Mouse (Mus musculus) embryo, embryonic 11 days (tissue): Measurements from ENCODE around the gene BC067074.
"Not testable (repeated sequence)": the region's sequence is repeated elsewhere in the genome, so short reads cannot be mapped to it uniquely, and the experiment has no call there.

Experiments used
- DNase-seq: peaks from one replicate; pipeline ENCODE4 v3.0.0-alpha.2; 2015

The BC067074 gene

DNA sequence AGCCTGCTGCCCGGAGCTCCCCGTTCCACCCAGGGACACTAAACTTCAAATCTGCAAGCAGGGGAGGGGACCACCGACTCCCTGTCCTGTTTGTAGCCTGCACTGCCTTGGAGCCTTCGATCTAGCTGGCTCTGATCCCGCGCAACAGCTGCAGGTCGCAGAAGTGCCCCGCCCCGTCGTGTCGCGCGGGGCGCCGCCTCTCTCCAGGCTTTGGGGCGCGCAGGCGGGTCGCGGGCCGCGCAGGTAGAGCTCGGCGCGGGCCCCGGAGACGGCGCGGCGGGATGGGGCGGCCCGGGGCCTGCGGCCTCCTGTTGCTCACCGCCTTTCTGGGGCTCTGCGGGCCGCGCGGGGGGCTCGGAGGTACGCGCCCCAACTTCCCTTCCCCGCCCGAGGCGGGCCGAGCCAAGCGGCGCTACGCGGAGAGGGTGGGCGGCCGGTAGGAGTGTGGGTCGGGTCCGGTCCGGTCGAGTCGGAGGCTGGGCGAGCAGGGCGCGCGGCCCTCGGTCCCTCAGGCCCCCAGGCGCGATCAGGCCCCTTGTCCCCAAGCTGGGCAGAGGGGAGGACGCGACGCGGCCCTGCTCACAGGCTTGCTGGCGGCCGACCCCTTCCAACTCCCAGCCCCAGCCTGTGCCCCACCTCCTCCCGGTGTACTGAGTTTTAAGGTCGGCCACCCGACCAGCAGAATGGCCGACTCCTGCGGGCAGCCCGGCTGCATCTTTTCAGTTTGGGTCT, at the start of gene BC067074:
TSS of gene BC067074 (plus strand) at position 185 of the 732 bp plus-strand sequence.
- peak; percentile 82 for DNase-seq

DNA sequence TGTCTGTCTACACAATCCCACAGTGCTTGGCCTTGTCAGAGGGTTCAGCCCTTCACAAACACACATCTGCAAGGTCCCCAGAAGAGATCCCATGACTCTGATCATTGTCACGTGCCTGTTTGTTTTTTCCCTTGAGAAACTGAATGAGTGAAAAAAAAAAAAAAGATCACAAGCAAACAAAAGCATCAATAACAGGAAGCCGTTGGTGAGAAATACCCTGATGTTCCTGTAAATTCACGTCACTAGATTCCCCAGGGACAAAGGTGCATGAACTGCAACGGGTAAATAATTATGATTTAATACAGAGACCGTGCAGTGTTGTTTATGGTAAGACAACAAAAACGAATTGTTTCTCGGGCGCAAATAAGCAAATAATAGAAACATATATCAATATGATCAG, 47.9 kb upstream of the BC067074 start:
- no peak for DNase-seq

DNA sequence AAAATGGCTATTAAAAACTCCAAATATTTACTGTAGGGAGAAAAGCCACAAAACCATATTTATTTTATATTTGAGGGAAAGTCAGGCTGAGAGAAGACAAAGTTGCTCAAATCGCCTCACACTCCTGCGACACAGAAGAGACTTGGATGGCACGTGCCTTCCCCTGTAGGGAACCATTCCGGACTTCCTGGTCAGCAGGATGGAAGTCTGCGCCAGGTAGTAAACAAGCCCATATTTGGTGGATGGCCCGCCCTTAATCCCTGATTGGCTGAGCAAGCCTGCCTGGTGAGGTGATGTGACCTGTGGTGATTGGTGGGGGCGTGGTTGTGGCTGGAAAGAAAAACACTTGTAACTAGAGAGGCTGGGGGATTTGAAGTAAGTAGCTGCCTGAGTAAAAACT, 40.4 kb upstream of the BC067074 start:
- DNase-seq = not testable (repeated sequence)

DNA sequence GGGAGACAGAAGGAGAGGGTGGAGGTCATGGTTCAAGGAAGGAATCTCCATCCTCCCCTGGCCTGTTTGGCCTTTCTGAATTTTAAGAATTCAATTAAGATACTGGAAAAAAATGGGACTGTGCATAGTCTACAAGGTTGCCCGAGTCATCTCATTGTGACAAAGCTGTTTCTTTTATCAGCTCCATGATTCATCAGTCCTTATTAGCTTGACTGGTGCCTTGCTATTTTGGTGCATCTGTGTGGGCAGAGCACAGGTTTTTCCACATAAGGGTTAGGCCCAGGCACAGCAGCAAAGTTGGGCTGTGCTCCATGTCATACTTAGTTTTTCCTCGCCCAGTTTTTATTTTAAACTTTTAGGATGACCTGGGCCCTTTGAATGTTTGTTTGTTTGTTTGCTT, 36.2 kb upstream of the BC067074 start:
- DNase-seq = no peak

DNA sequence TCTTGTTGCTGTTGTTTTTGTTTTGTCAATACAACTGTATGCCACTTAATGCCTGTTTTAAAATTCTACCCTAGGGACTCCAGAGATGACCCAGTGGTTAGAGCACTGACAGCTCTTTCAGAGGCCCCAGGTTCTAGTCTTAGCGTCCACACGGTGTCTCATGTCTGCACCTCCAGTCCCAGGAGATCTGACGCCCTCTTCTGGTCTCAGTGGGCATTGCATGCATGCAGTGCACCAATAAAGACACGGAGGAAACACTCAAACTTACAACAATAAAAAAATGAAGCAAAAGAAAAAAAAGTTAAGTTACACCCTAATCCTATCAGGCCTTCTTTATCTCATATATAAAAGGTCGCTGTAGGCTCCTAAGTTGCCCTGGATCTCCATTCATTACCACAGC, 35.8 kb upstream of the BC067074 start:
- no peak for DNase-seq

DNA sequence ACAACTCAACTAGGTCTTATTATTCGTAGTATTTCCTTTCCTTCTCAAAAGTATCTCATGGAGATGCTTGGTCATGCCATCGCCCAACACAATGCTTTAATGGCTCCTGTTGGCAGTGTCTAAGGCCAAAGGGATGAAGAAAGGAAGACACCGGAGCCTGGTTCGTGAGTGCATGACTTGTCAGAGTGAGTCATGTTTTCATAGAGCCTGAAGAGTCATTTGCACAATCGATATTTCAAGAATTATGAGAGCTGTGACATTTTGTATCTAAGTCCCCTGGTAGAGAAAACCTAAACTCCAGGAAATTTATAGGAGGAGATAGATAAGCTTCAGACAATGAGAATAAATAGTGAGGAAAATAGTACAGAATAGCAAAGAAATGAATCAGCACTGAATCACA, 33.7 kb upstream of the BC067074 start:
- DNase-seq = no peak

DNA sequence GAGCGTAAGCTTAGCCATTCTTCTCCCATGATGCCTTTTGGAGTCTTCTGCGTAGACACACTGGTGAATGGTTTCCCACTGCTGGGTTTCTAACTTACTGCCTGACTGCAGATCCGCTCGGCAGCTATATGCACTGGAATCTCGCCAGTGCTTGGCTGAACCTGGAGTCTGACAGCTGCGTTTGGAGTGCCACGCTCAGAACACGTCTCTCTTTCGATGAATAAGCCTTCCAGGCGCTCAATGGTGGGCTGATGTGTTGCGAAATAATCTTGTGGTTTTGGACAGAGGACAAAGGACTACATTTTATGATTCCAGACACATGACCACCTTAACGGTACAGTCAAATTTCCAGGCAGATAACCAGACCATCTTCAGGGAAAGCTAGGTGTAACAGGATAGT, 30.1 kb upstream of the BC067074 start:
- no peak for DNase-seq

DNA sequence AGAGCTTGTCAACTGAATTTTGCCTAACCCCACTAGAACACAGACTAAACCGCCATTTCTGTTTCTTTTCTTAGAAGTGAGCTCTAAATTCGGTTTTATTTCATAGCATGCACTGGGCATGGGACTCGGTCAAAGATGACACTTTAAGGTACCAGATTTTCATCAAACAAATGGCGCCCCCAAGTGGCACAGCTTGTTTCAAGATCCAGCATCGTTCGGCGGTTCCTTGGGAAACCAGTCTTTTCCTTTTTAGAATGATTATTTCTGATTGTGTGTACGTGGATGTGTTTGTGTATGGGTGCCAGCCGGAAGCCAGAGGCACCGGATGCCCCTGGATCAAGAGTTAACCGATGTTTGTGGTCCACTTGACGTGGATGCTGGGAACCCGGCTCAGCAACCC, 27.7 kb upstream of the BC067074 start:
- DNase-seq = peak; percentile 86

DNA sequence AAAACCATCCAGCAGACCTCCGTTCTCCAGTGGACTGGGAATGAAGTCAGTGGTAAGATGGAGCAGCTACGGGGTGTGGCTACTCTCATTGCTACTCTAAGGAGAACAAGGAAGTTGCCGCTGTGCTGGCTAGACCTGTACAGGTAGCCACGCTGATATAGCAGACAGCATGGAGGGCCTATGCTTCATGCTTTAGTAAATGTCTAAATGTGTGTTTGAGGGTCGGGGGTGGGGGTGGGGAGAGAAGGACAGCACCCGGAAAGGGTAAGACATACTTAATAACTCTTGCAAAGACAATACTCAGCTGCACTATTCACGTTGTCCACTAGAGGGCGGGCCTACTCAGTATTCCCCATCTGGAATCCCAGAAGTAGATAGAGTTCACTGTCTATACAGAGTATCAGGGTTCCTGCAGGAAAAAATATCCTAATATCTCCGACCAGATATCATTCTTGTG, 26.4 kb upstream of the BC067074 start:
- peak; percentile 81 for DNase-seq

DNA sequence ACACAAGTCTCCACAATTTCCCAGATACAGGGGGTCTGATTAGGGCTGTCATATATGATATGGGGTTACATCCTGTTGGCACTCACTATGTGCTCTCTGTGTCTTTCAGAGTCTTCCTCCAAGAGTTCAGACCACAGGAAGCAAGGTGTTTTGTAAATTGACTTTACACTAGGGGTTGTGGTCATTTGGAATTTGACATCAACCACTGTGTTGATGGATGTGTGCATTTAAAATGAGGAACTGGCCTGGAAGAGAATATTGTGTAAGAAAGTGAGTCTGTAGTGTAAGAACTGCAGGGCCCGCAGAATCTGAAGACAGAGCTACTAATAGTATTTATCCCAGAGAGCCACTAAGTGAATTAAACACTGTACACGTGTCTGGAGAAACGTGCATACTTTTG, 25.8 kb upstream of the BC067074 start:
- DNase-seq = no peak

DNA sequence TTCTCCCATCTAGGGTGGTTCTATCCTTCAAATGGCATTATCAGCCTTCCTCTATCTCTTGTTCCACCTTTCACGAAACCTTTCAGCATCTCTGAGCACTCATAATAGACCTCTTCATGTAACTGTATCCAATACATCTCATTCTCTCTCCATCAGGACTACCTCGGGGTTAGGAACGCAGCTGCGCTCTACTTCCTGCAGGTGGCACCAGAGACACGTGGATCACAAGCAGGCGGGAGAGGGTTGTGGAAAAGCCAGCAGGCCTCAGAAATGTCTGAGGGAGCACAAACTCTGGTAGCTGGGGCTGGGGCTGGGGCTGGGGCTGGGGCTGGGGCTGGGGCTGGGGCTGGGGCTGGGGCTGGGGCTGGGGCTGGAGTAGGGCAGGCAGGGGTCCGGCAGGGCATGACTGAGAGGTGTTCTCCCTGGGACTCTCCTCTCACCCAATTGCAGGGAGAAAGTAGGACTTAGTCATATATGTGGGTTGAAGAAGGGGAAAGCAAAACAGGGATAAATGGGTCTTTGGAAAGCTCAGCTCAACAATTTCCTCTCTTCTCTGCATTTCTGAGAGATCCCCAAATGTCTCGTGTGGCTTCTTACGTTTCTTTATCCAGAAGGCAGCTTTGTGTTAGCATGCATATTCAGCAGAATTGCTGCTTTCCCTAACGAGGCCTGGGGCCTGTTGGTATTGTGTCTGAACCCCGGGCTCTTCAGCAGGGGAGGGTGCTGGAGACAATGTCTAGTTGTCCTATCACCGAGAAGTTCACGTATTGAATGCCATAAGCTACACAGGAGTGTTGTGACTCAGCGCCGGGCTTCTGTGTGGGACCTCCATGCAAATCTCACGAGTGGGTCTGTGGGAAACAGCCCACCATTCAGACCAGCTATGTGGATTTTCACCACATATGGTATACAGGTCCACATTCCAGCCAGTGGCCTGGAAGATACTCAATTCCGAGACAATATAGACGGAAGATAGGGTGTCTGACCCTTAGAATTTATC, 22.9 kb upstream of the BC067074 start:
- DNase-seq = peak; percentile 87

DNA sequence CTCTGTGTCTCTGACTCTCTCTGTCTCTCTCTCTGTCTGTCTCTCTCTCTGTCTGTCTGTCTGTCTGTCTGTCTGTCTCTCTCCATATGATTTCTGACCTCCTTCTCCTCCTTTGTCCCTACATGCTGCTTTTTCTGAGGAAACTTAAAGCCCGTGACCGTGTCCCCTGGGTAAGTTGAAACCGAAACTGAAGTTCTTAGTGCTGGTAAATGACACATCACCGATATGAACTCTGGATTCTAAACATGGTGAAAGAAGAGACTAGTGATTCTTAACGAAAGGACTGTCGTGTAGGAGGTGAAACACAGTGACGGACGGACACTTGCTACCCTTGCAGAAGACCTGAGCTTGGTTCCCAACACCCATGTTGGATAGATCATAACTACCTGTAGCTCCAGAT, 21.8 kb upstream of the BC067074 start:
- DNase-seq = no peak

DNA sequence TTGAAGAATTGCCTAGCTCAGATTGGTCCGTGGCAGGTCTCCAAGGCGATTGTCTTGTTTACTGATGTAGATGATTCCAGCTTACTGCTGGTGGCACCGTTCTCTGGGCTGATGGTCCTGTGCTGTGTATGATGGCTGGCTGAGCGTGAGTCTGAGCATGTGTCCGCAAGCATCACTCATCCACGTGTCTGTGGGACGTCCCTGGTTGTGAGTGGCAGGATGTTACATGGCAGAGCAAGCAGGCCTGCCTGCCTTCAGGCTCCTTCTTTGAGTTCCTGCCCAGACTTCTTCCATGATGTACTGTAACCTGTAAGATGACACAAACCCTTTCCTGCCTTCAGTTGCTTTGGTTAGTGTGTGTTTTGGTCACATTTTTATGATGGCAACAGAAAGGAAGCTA, 5.8 kb upstream of the BC067074 start:
- no peak for DNase-seq

DNA sequence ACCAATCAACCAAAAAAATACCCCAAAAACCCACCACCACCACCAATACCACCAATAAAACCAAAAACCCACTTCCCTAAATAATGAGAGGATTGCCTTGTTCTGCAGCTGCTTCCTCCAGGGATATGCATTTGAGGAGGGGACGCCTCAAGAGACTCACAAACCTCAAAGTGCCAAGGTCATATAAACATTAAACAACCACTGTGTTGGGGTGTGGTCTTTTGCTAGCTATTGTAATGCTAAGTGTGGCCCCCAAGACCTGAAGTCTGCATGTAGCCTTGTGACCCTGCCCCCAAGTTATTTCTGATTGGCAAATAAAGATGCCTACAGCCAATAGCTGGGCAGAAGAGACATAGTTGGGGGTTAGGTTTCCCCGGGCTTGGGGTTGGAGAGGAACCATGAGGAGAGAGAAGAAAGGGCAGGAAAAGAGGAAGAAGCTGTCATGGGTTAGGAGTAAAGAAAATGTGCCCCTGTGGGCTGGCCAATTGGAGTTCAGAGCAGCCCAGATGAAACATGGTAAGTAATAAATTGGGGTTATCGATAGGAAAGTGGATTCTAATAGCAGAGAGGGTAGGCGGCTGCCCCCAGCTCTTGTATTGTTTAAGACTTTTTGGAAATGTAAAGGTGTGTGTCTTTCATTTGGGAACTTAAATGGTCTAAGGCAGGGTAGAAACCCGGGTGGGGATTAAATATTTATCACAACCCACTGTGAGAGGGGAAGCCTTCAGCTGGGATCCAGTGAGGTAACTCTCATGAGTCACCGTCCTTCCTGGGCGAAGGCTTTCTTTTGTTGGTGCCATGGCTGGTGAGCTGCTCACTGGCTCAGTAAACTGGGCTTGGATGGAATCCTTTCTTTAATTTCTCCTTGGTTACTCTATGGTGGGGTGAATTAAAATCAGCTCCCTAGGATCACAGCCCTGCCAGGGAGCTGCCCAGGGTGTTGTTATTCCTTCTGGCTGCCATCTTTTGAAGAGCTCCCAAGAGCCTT, 4.5 kb upstream of the BC067074 start:
- DNase-seq = no peak

DNA sequence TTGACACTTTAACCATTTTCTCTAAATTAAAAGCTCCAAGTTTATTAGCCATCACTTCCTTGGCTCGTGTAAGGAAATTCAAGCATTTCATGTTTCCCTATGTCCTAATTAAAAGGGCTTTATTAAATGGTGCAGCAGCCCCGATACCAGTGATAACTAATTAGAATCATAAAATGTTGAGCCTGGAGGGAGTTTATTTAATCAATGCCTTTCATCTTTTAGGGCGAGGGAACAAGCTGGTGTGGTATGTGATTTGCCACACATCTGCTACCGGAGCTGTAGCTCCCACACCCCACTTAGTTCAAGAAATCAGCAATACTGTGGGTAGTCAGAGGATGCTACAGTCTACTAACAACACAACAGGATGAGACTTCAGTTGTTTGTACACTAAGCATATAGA, 3.2 kb upstream of the BC067074 start:
- no peak for DNase-seq

DNA sequence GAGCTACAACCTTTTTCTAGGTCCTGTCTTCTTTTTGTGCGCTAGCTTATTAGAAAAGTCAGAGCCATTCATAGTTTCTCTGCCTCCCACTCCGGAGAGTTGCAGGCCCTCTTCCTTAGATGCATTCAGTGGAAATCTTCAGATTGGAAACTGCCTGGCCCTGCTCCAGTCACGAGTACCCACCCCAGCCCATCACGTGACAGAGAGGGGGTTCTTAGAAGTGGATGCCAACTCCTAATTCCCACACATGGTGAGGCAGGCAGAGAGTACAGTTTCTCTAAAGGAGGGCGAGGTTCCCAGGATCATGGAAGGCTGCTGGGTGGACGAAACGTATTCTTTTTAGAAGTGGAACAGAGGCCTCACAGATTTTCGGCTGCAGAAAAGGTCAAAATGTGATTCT, 958 bp upstream of the BC067074 start:
- no peak for DNase-seq

DNA sequence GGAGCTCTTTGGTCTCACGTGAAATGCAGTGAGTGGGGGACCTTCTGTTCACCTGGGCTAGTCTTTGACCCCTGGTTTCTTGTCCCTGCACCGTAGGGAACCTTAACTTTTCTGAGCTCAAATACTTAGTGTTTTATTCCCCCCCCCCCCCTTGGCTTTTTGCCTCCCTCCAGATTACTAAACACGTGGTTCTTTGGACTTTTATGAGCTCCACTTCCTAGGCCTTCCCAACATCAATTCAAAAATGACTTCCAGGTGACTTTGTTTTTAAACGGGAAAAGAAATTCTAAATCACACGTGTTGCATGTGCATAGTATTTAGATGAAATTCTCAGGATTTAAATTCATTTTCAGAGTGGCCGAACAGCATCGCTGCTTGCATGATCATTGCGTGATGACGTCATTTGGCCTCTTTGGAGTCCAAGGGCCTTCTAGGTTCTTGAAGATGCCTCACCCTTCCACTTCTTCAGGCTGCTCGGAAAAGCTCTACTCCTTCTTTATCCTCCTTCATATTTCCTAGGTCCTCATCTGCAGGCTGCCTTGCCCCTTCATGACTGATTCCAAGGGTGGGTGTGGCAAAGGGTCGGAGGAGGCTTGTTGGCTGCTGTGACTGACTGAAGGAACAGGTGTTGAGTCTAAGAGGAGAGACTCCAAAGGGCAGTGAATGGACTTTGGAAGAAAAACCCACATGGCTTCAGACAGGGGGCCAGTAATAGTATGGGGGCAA, 911 bp downstream of the BC067074 start:
- DNase-seq = peak; percentile 16

DNA sequence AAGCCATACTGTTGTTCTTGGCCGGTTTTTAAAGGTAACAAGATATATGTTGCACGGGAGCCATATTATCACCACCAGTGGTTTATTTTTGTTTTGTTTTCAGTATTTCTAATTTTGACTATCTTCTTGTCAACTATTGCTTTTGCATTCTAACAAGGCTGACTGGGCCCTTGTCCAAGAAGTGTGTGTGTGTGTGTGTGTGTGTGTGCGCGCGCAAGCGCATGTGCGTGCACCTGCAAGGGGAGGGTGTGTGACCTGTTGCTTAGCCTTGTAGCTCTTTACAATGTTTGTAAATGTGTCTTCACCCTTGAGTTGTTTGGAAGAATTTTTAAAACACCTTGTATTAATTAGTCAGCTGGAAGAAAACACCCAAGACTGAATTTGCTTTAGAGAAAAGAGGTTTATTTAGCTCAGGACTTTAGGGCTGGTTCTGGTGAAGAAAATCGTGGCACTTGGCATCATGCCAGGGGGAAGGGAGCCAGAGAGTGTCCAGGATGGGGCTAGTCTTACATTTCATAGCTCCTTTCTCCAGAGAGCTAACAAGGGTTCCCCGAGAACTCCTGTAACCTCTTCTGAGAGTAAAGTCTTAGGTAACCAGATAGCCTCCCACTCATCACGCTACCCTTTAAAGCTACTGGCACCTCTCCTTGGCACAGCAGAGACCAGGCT, 3.0 kb downstream of the BC067074 start:
- DNase-seq = no peak

DNA sequence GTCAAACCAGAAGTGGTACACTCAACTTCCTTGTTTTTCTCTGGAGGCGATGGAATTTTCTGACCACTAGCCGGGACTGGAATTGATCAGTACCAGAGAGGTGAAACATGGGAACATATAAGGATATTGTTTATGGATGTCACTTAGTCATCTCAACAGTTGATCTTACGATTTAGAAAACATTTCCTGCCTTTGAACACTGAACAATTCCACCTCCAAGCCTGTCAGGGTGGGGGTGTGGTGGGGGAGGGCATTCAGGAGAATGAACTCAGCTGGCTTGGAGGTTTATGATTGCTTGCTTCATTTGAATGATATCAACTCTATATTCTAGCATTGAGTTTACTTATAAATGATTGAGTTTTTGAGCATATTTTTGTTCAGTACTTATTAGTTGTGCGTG, 13.6 kb downstream of the BC067074 start:
- no peak for DNase-seq

DNA sequence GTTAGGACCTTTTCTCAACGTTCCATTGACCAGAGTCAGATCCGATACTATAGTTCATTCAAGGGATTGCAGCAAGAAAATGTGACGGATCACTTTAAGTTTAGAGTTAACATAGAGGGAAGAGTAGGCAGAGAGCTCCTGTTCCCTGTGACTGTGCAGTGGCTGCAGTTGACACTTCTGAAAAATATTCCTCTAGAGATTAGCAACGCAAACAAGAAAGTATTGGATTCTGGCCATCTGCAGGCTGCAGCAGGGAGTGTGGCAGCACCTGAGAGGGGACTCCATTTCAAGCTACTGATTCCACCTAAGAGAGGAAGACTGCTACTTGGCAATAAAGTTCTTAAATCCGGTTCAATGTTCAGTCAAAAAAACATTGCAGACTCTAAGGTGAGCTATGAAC, 26.6 kb downstream of the BC067074 start:
- no peak for DNase-seq

DNA sequence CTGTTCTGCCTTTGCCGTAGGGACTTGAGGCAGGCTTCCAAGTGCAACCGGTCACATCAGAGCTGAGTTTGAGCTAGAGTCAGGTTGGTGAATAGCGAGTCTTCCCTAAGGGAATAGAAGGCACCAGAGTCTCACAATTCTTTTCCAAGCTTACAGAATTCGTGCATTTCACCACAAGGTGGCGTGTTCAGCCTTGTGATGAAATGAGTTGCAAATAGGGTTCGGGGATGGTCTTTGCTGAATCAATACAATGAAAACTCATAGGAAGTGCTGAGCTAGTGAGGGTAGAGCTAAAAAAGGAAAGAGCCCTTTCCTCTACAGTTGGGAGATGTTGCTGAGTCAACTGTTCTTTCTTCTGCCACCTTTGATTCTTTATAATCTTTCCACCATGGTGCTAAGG, 29.0 kb downstream of the BC067074 start:
- DNase-seq = peak; percentile 84
